Mouse (Mus musculus): ENCODE measurements around the gene Pdss2.

DNA sequence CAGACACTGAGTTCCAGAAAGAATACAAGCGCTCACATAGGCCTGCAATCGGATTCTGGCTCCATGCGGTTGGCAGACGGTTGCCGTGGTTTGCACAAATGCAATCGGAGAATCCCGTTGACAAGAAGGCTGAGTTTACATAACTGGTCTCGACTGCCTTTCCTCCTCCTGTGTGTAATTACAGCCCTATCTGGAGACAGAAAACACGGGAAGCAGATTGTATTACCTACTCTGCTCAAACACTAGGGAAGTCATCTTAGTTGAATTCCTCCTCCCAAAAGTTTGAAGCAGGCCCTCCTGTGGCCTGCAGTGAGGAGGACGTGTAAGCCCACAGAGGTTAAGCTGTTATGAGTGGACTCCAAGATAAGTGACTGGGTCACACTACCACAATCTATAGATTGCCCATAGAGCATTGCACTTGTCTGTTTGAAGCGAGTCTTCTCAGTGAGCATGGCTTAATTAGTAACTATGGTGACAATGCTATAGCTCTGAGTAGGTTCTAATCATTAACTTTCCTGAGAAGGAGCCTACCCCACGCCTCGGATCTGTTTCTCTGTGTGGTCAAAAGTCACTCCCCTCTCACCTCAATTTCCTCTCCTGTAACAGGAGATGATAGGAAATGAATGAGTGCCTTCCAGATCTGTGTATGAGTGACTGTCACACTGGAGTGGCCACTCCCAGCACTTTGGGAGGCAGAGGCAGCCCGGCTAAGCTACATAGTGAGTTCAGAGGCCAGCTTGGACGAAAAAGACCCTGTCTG is 219.9 kb downstream of the Pdss2 start:
- TF ChIP-seq CTCF (IDR thresholded peaks at IDR 0.05; ENCODE audit: low read depth, low read length), result no peak
- TF ChIP-seq POLR2AphosphoS5 (IDR thresholded peaks at IDR 0.05; ENCODE audit: insufficient replicate concordance, low read depth, low read length), result no peak
